Mouse (Mus musculus) cerebellum, adult 2 months (tissue): Measurements from ENCODE around the gene D330020A13Rik.

Source experiments
- CTCF ChIP-seq: fragments of 200-500 bp; IDR thresholded peaks from 2 replicates; pipeline ENCODE4 v1.5.1; 2011; ENCODE audit warnings: low read depth, mild to moderate bottlenecking, control low read depth, low read length, moderate library complexity, borderline replicate concordance; ENCODE audit not compliant: insufficient read depth
- POLR2A ChIP-seq: fragments of 200-500 bp; IDR thresholded peaks from 2 replicates; pipeline ENCODE4 v1.6.1; 2011; ENCODE audit warnings: low read length, control low read depth, borderline replicate concordance; ENCODE audit not compliant: insufficient read depth

GRCm38 (mm10) chr6:120319129-120319528 lies 25.0 kb downstream of the D330020A13Rik start:
- TF ChIP-seq CTCF, result no peak
- TF ChIP-seq POLR2A, result no peak
